Mouse (Mus musculus): ENCODE data around the gene Serpina16.

Serpina16 gene

DNA sequence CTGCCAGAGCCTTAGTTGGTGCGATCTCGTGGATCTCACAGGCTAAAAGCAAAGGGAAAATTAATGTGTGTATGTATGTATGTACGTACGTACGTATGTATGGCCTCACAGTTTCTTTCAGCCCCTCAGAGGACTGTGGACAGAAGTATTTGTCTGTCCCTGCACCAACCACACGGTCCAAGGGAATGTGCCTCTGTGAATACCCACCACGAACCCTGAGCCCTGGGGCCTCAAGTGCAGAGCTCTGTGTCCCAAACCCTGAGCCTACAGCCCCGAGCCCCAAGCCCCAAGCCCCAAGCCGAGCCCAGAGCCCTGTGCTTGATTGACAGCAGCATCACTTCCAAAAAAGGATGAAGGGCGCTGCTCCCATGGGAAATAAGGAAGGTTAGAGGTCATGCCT, 17.9 kb downstream of the Serpina16 start:
- no peak for DNase-seq (ENCODE audit: low read depth in 1 of 2, low spot score in 2 of 2)

DNA sequence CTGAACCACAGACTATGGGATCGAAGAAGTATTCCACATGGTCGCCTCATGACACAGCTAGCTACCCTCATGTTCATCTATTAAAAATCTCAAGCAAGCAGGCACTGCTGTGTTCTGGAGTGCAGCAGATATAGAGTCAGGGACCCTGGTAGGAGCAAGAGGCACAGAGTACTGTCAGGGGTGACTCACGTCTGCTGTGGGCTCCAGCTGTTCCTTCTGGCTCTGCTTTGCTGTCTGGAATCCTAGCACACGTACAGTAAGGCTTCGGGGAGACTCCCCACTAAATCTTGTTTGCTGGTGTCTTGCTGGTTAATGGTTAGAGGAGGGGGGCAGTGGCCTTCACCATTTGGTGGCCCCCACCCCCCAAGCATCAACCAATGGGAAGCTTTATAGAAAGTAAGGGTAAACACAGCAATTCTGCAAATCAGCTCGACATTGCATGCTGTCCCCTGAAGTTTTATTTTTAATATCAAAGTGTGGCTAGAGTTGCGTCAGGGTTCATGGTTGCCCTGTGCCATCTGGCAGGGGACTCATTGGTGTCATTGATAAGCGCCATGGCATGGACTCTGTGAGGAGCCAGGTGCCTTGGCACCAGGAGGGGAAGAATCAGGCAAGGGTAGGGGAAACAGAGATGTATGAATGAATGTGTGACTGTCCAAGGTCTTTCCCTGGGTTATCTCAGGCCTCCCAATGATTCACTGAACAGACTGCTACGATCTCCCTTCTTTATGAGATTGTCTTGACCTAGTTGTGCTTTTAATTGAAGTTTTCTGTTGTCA, 18.9 kb downstream of the Serpina16 start, which contains the start of gene Serpina6:
Gene Serpina6, minus strand, starts transcription at position 365 of the 779 bp plus-strand sequence.
- DNase-seq (ENCODE audit: low read depth in 1 of 2, low spot score in 2 of 2): no peak

DNA sequence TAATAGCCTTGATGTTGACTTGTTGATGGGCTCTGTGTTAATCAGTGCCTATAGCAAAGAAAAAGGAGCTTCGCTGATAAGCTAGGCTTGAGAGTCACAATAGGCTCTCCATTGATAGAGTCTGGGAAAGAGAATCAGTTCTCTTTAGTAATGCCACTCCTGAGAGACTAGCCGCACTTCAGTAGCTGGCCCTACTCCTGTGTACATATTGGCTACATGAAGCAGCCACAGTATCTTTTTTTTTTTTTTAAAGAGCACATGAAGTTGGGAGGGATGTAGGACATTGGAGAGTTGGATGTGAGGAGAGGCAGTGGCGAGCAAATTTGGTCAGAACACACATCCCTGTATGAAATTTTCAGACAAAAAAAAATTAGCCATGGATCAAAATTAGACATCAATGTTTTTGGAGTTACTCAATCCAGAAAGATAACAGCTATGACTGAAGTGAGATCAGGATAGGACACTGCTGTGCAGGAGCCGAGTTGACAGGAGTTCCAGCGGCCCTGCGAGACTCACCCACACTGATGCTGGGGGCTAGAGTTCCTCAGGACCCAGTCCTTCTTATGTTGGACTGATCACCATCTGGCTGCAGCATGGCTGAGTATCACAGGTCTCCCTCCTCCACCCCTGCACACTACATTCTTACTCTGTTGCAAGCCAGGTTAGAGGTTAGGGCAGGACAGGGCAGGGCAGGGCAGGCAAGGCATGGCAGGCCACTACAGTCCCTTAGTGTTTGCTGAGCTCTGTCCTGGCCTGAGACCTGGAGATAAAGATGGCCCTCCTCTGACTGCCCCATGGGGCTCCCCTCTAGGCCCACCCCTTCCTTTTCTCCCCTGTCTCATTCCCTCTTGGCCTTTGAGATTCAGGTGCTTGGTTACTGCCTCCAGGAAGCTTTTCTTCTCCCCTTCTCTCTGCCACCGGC, 20.6 kb downstream of the Serpina16 start:
- no peak for DNase-seq (ENCODE audit: low read depth in 1 of 2, low spot score in 2 of 2)

DNA sequence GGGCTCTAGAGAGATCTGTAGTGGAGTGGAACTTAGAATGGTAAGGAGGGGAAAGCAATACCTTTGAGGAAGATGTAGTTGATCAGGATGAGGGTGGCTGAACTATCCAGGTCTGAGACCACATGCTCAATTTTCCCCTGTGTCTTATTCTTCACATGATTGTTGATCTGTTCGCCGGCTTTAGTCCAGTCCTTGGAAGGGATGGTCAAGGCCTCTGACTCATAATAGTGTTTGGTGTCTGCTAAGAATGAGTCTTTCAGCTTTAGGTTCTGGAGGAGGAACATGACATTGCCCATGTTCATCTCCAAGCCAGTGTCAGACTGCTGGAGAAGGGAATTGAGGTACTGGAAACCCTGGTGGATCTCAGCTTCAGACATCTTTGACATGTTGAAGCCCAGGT, 22.1 kb downstream of the Serpina16 start:
- DNase-seq (ENCODE audit: low read depth in 1 of 2, low spot score in 2 of 2): no peak

DNA sequence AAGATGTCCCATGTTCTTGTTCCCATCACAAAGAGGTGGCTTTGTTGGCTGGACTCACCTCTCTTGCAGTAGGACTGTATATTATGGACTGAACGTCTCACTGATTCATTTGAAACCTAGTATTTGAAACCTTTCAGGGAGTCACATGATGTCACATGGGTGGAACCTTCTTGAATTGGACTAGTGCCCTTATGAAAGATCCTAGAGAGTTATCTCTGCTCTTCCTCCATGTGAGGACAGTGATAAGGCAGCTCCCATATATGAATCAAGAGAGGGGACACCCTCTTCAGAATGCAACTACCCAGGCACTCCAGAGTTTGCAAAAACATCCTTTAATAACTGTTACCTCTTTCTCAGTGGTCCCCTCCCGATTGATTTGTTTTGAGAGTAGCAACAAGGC, 29.6 kb downstream of the Serpina16 start:
- DNase-seq (ENCODE audit: low read depth in 1 of 2, low spot score in 2 of 2): no peak

DNA sequence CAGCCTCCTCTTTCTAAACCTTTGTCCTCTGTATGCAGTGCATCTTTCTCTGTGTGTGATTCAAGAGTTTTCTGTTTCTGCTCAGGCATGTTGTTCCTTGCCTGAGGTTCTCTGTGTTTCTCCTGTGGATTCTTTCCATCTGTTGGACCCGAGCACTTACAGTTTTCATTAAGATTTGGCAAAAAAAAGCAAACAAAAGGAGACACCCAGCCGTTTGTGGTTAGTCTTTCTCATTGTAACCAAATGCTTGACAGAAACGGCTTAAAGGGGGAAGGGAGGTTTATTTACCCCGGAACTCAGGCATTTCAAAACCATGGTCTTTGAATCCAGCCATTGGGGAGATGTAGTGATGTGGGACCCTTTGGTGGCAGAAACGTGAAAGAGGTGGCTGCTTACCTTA, 31.3 kb downstream of the Serpina16 start:
- no peak for DNase-seq (ENCODE audit: low read depth in 1 of 2, low spot score in 2 of 2)

DNA sequence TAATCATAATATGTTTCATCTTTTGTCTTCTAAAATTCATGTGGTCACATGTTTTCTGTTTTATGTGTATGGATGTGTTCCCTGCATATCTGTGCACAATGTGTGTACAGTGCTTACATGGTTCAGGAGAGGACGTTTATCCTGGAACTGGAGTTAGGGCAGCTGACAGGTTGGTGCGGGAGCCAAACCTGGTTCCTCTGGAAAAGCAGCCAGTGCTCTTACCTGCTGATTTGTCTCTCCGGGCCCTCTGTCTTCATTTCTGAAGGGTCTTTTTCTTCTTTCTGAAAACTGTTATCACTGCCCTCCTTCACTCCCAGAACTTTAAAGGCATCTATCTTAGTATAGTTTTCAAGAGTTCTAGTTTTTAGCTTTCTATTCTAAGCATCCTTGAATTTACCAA, 32.1 kb downstream of the Serpina16 start:
- no peak for DNase-seq (ENCODE audit: low read depth in 1 of 2, low spot score in 2 of 2)

DNA sequence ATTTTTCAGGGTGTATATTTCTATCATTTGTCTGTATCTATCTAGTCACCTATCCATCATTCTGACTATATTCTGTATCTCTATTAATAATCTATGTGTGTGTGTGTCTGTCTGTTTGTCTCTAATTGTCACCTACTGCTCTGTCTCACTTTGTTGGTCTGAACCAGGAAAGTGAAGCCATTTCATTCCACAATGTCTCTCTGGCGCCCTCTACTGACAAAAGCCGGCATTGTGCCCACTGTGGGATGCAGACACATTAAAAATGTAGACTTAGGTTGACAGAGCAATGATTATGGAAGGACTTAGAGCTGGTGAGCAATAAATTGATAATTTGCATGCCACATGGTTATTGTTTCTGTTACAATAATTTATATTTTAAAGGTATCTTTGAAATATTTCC, 32.6 kb downstream of the Serpina16 start:
- no peak for DNase-seq (ENCODE audit: low read depth in 1 of 2, low spot score in 2 of 2)

DNA sequence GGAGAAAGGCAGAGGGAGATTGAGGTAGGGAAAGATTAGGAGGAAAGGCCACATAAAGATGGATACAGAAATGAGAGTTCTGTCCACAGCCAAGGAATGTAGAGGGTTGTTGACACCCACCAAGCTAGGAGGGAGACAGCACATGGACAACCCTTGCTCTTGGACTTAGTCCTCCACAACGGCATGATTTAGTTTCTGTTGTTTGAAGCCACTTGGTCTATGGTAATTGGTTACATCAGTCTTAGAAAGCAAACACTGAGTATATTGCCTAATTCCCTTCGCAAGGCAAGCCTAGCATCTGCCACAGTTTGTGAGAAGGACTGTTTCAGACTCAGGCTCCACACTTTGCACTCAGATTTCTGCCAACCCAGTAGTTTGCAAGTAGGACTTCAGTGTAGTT, 40.1 kb downstream of the Serpina16 start:
- no peak for DNase-seq (ENCODE audit: low read depth in 1 of 2, low spot score in 2 of 2)

DNA sequence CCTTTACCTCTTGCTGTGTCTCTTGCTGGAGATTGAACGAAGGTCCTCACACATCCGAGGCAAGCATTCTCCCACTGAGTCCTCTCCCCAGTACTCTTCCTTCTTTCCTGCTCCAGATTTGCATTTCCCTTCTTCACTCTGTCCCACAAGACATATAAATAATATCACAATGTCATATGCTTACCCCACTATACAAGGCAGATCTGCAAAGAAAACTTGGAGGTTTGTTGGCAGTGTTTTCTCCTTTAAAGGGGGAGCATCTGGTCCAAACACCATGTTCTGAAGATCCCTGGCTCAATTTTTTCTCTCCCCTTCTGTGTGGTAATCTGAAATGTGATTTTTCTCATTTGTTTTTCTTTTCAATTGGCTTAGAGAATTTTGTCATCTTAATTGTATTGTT, 41.5 kb downstream of the Serpina16 start:
- no peak for DNase-seq (ENCODE audit: low read depth in 1 of 2, low spot score in 2 of 2)

DNA sequence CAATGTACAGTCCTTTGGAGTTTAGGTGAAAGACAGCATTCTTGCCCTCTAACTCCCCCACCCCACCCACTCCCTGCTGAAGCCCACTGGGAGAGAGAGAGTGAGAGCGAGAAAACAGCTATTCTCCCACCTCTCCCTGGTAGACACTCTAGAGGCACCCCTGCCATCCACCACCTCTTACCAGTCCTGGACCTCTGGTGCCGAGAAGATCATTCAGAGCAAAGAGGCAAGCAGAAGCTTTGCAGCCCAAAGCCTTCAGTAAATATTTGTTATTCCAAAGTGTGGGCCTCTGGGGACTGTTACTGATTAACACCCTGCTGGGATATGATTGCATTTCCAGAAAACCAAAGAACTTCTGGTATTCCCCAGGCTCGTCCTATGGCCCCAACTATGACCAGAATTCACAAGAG, 44.7 kb downstream of the Serpina16 start, which contains the start of gene Serpina10:
Gene Serpina10, minus strand, starts transcription at position 242 of the 410 bp plus-strand sequence.
- no peak for DNase-seq (ENCODE audit: low read depth in 1 of 2, low spot score in 2 of 2)

Measured in monocyte, adult 2 months (primary cell).